Mouse (Mus musculus): Measurements from ENCODE around the gene Med11.

DNA sequence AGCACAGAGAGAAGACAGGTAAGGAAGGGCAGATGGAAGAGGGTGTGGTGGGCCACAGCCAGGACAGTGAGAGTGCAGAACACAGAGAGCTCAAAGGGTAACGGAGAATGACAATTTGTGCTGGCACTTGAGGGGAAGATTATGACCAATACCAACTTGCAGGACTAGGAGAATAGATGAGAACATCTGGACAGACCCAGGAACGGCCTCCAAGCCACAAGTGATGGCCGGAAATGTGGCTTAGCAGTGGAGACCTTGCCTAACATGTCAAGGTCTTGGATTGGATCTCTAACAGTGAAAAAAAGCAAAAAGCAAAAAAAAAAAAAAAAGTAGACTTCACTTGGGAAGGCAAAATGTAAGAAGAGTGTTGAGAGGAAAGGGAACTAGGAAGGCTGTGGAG, 18.0 kb downstream of the Med11 start:
- TF ChIP-seq POLR2AphosphoS2 (IDR thresholded peaks at IDR 0.05; ENCODE audit: insufficient read length, low read depth), result no peak
- TF ChIP-seq MYOG (IDR thresholded peaks at IDR 0.05; ENCODE audit: control insufficient read depth in 1 of 3, insufficient read depth in 1 of 3, insufficient read length in 2 of 3, low read depth in 2 of 3), result no peak
- TF ChIP-seq MAX (IDR thresholded peaks at IDR 0.05; ENCODE audit: low read depth), result no peak
- TF ChIP-seq POLR2A (IDR thresholded peaks at IDR 0.05; ENCODE audit: insufficient read length, low read depth), result no peak
- no peak for TF ChIP-seq E2F4 (IDR thresholded peaks at IDR 0.05; ENCODE audit: insufficient read depth)
- TF ChIP-seq SRF (IDR thresholded peaks at IDR 0.05; ENCODE audit: control insufficient read depth, insufficient read length, low read depth), result no peak
